Mouse (Mus musculus): Measurements from ENCODE around the gene Slc35e4. TPM values are rescaled to one million over a fixed set of nuclear protein-coding genes. Genes with fewer than 3 reads are reported as not detected.

Gene Slc35e4
- polyA plus RNA-seq, 1 experiment = 3.4 TPM

- Histone ChIP-seq H3K27ac (ENCODE audit: insufficient read depth, low read length) (no peak overlapping the region), H3K36me3 (ENCODE audit: control insufficient read depth, insufficient read depth, low read length) (no peaks in the 10 kb centered on the region), H3K4me3 (ENCODE audit: extremely low read depth, insufficient read depth, insufficient read length) (no peak overlapping the region), H3K27me3 (ENCODE audit: control insufficient read depth, insufficient read depth, low read length) (no peaks in the 10 kb centered on the region), H3K4me1 (ENCODE audit: control insufficient read depth, insufficient read depth, insufficient read length) (no peaks in the 10 kb centered on the region)
- DNase-seq (ENCODE audit: low read depth in 1 of 2, low spot score in 2 of 2) = peak; percentile 34 to 58
- peak; percentile 56; the same call in 1 of the 2 replicates for TF ChIP-seq CTCF (IDR thresholded peaks at IDR 0.05; ENCODE audit: extremely low read depth, insufficient read depth, insufficient read length, insufficient replicate concordance)
- no peak for TF ChIP-seq POLR2A (IDR thresholded peaks at IDR 0.05; ENCODE audit: low read depth, low read length)
- 39% methylated on average over 2 of the region's 2 CpGs for WGBS
Observed at GRCm38 (mm10) chr11:3879836-3880235, 34.6 kb downstream of the Slc35e4 start.

GRCm38 (mm10) chr11:3878660-3879059, 35.8 kb downstream of the Slc35e4 start:
- H3K4me1 ChIP-seq (ENCODE audit: control insufficient read depth, insufficient read depth, insufficient read length) = no peaks in the 10 kb centered on the region
- 58% methylated on average over 7 of the region's 7 CpGs for WGBS
- H3K4me3 ChIP-seq (ENCODE audit: extremely low read depth, insufficient read depth, insufficient read length) = no peak overlapping the region
- H3K36me3 ChIP-seq (ENCODE audit: control insufficient read depth, insufficient read depth, low read length) = no peaks in the 10 kb centered on the region
- H3K27me3 ChIP-seq (ENCODE audit: control insufficient read depth, insufficient read depth, low read length) = no peaks in the 10 kb centered on the region
- no peak for DNase-seq (ENCODE audit: low read depth in 1 of 2, low spot score in 2 of 2)
- TF ChIP-seq POLR2A (IDR thresholded peaks at IDR 0.05; ENCODE audit: low read depth, low read length) = no peak
- TF ChIP-seq CTCF (IDR thresholded peaks at IDR 0.05; ENCODE audit: extremely low read depth, insufficient read depth, insufficient read length, insufficient replicate concordance) = no peak
- no peak overlapping the region for H3K27ac ChIP-seq (ENCODE audit: insufficient read depth, low read length)

- Histone ChIP-seq H3K36me3 (ENCODE audit: control insufficient read depth, insufficient read depth, low read length) (no peaks in the 10 kb centered on the region), H3K27ac (ENCODE audit: insufficient read depth, low read length) (no peak overlapping the region), H3K4me1 (ENCODE audit: control insufficient read depth, insufficient read depth, insufficient read length) (no peaks in the 10 kb centered on the region), H3K27me3 (ENCODE audit: control insufficient read depth, insufficient read depth, low read length) (no peaks in the 10 kb centered on the region), H3K4me3 (ENCODE audit: extremely low read depth, insufficient read depth, insufficient read length) (no peak overlapping the region)
- no peak for DNase-seq (ENCODE audit: low read depth in 1 of 2, low spot score in 2 of 2)
- WGBS = 81% methylated on average over 6 of the region's 6 CpGs
- no peak for TF ChIP-seq POLR2A (IDR thresholded peaks at IDR 0.05; ENCODE audit: low read depth, low read length)
- TF ChIP-seq CTCF (IDR thresholded peaks at IDR 0.05; ENCODE audit: extremely low read depth, insufficient read depth, insufficient read length, insufficient replicate concordance) = no peak
Observed at GRCm38 (mm10) chr11:3876419-3876818, 38.0 kb downstream of the Slc35e4 start.

- DNase-seq (ENCODE audit: low read depth in 1 of 2, low spot score in 2 of 2) = no peak
- no peaks in the 10 kb centered on the region; the same call in 1 of the 2 replicates for H3K4me1 ChIP-seq (ENCODE audit: control insufficient read depth, insufficient read depth, insufficient read length)
- H3K27ac ChIP-seq (ENCODE audit: insufficient read depth, low read length) = no peak overlapping the region
- no peaks in the 10 kb centered on the region for H3K36me3 ChIP-seq (ENCODE audit: control insufficient read depth, insufficient read depth, low read length)
- no peak overlapping the region for H3K4me3 ChIP-seq (ENCODE audit: extremely low read depth, insufficient read depth, insufficient read length)
- TF ChIP-seq CTCF (IDR thresholded peaks at IDR 0.05; ENCODE audit: extremely low read depth, insufficient read depth, insufficient read length, insufficient replicate concordance) (no peak), POLR2A (IDR thresholded peaks at IDR 0.05; ENCODE audit: low read depth, low read length) (no peak)
- peaks cover 6% of the 10 kb centered on the region for H3K27me3 ChIP-seq (ENCODE audit: control insufficient read depth, insufficient read depth, low read length)
- 22% methylated on average over 6 of the region's 6 CpGs for WGBS
Observed at GRCm38 (mm10) chr11:3864343-3864742, 50.1 kb downstream of the Slc35e4 start.

- peak; percentile 9 to 34 for DNase-seq (ENCODE audit: low read depth in 1 of 2, low spot score in 2 of 2)
- TF ChIP-seq CTCF (IDR thresholded peaks at IDR 0.05; ENCODE audit: extremely low read depth, insufficient read depth, insufficient read length, insufficient replicate concordance) = no peak
- TF ChIP-seq POLR2A (IDR thresholded peaks at IDR 0.05; ENCODE audit: low read depth, low read length) = no peak
- Histone ChIP-seq H3K4me1 (ENCODE audit: control insufficient read depth, insufficient read depth, insufficient read length) (no peaks in the 10 kb centered on the region; the same call in 1 of the 2 replicates), H3K36me3 (ENCODE audit: control insufficient read depth, insufficient read depth, low read length) (no peaks in the 10 kb centered on the region), H3K27me3 (ENCODE audit: control insufficient read depth, insufficient read depth, low read length) (peaks cover 6% of the 10 kb centered on the region), H3K27ac (ENCODE audit: insufficient read depth, low read length) (no peak within 1 kb of the TSS), H3K4me3 (ENCODE audit: extremely low read depth, insufficient read depth, insufficient read length) (peak within 1 kb of the TSS; percentile 52; the same call in 1 of the 2 replicates)
- 6% methylated on average over 55 of the region's 58 CpGs for WGBS
Observed at GRCm38 (mm10) chr11:3863454-3864112, 50.9 kb downstream of the Slc35e4 start, which contains the start of gene Osbp2. Osbp2 (minus strand) TSS chr11:3863903.

- no peak for TF ChIP-seq CTCF (IDR thresholded peaks at IDR 0.05; ENCODE audit: extremely low read depth, insufficient read depth, insufficient read length, insufficient replicate concordance)
- TF ChIP-seq POLR2A (IDR thresholded peaks at IDR 0.05; ENCODE audit: low read depth, low read length) = no peak
Observed at GRCm38 (mm10) chr11:3862661-3863453, 51.6 kb downstream of the Slc35e4 start.

More at GRCm38 (mm10) chr11:3862661-3863453, 51.6 kb downstream of the Slc35e4 start:
- Histone ChIP-seq H3K27ac (ENCODE audit: insufficient read depth, low read length) (no peak overlapping the region), H3K36me3 (ENCODE audit: control insufficient read depth, insufficient read depth, low read length) (no peaks in the 10 kb centered on the region), H3K27me3 (ENCODE audit: control insufficient read depth, insufficient read depth, low read length) (peaks cover 6% of the 10 kb centered on the region), H3K4me3 (ENCODE audit: extremely low read depth, insufficient read depth, insufficient read length) (no peak overlapping the region; the same call in 1 of the 2 replicates), H3K4me1 (ENCODE audit: control insufficient read depth, insufficient read depth, insufficient read length) (no peaks in the 10 kb centered on the region; the same call in 1 of the 2 replicates)
- no peak for DNase-seq (ENCODE audit: low read depth in 1 of 2, low spot score in 2 of 2)
- 74% methylated on average over 19 of the region's 19 CpGs for WGBS

Measured in spleen, adult 2 months (tissue).